Mouse (Mus musculus) embryonic facial prominence, embryonic 13.5 days (tissue): ENCODE measurements at regions not wholly inside any gene's neighbourhood (a gene's known extent, or its start where the extent isn't known, plus 50 kb on each side); places are given as distances from the start of the nearest gene placed in this dataset.
A peak's percentile ranks its signal among the peaks of the same experiment; 100 is the strongest.
"Not testable (repeated sequence)": the region's sequence is repeated elsewhere in the genome, so short reads cannot be mapped to it uniquely, and the experiment has no call there.

Source experiments
- ATAC-seq: fragments of 200-750 bp; cut with Nextera tagmentation; 2 replicates; pipeline ENCODE4 v1.8.0; 2017; ENCODE audit warnings: low read depth; ENCODE audit not compliant: insufficient number of reproducible peaks, insufficient read depth, low FRiP score, low TSS enrichment
- H3K27ac ChIP-seq: fragments of 300-500 bp; sonication (generic); 2 replicates; pipeline ENCODE4 v1.5.1; 2015; ENCODE audit warnings: moderate library complexity, mild to moderate bottlenecking, inconsistent platforms
- H3K27me3 ChIP-seq: fragments of 300-500 bp; sonication (generic); 2 replicates; pipeline ENCODE4 v1.6.1; 2015; ENCODE audit warnings: mild to moderate bottlenecking, inconsistent platforms
- H3K36me3 ChIP-seq: fragments of 300-500 bp; sonication (generic); 2 replicates; pipeline ENCODE4 v1.6.1; 2015; ENCODE audit warnings: mild to moderate bottlenecking, inconsistent platforms
- H3K4me1 ChIP-seq: fragments of 300-500 bp; sonication (generic); 2 replicates; pipeline ENCODE4 v1.6.1; 2015; ENCODE audit warnings: inconsistent platforms
- H3K4me2 ChIP-seq: fragments of 300-500 bp; sonication (generic); 2 replicates; pipeline ENCODE4 v1.6.1; 2015; ENCODE audit warnings: moderate library complexity, mild to moderate bottlenecking, inconsistent platforms
- H3K4me3 ChIP-seq: fragments of 300-500 bp; sonication (generic); 2 replicates; pipeline ENCODE4 v1.5.1; 2015; ENCODE audit warnings: mild to moderate bottlenecking, inconsistent platforms
- H3K9ac ChIP-seq: fragments of 300-500 bp; sonication (generic); 2 replicates; pipeline ENCODE4 v1.6.1; 2015; ENCODE audit warnings: mild to moderate bottlenecking, inconsistent platforms
- H3K9me3 ChIP-seq: fragments of 300-500 bp; sonication (generic); 2 replicates; pipeline ENCODE4 v1.6.1; 2016; ENCODE audit warnings: inconsistent platforms
- WGBS: fragments of 180-500 bp; shearing (Covaris S2); methylation state at CpG from one replicate; pipeline ENCODE4 v1.1.7; 2015; ENCODE audit warnings: mixed read lengths; 5-methylcytosine and 5-hydroxymethylcytosine counted together

- Histone ChIP-seq H3K9me3 (no peaks in the 10 kb centered on the region), H3K27me3 (no peaks in the 10 kb centered on the region), H3K4me3 (no peak overlapping the region), H3K27ac (no peak overlapping the region), H3K9ac (no peak overlapping the region), H3K4me1 (no peaks in the 10 kb centered on the region), H3K36me3 (no peaks in the 10 kb centered on the region), H3K4me2 (no peak overlapping the region)
- 68% methylated on average over 3 of the region's 3 CpGs for WGBS
- no peak for ATAC-seq
These were observed 159.3 kb upstream of the Got2 start for GRCm38 (mm10) chr8:96047686-96048085.

DNA sequence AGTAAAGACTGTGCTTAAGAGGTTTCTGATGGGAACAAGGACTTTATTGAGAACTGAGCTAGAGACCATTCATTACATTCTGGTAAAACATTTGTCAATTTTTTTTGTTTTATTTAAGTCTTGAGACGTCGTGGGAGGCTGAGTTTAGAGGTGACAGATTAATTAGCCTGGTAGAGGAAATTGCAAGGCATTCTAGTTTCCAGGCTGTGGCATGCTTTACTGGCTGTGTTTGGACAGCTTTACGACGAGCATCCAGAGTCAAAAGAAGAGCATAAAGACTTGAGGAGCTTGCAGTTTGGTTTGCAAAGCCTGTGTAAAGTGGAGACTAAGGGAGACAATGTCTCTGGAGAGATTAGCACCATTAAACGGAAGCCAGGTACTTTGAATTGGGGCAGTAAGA is 154.0 kb upstream of the Got2 start:
- WGBS, result 64% methylated on average over 5 of the region's 5 CpGs
- H3K9me3 ChIP-seq, result no peaks in the 10 kb centered on the region
- no peak overlapping the region for H3K4me2 ChIP-seq
- H3K4me3 ChIP-seq, result no peak overlapping the region
- no peak for ATAC-seq
- no peaks in the 10 kb centered on the region for H3K36me3 ChIP-seq
- no peaks in the 10 kb centered on the region for H3K27me3 ChIP-seq
- 0 out of 2 replicates have a peak, but pooled peaks cover 3% of the 10 kb centered on the region for H3K4me1 ChIP-seq
- H3K27ac ChIP-seq, result no peak overlapping the region
- no peak overlapping the region for H3K9ac ChIP-seq

DNA sequence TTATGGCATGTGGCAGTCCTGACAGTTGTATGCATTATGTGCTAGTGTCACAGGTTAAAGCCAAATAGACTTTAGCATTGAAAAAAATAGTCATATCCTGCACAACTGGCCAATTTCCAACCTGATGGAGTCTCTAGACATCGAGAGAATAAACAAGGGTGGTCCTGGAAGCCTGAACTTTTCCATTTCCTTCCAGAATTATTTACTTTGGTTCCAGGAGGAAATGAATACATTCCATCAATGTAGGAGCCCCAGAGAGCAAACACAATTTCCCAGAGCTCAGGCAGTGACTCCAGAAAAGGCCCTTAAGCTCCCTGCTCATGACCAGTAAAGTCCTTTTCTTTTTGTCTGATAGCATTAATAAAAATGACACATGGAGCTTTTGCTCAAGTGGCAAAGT is 151.9 kb upstream of the Got2 start:
- H3K27ac ChIP-seq, result no peak overlapping the region
- H3K27me3 ChIP-seq, result no peaks in the 10 kb centered on the region
- WGBS, result 48% methylated on average over 1 of the region's 1 CpGs
- 0 out of 2 replicates have a peak, but pooled peaks cover 3% of the 10 kb centered on the region for H3K4me1 ChIP-seq
- no peak overlapping the region for H3K9ac ChIP-seq
- no peak overlapping the region for H3K4me2 ChIP-seq
- no peak overlapping the region for H3K4me3 ChIP-seq
- H3K36me3 ChIP-seq, result no peaks in the 10 kb centered on the region
- ATAC-seq, result no peak
- no peaks in the 10 kb centered on the region for H3K9me3 ChIP-seq

DNA sequence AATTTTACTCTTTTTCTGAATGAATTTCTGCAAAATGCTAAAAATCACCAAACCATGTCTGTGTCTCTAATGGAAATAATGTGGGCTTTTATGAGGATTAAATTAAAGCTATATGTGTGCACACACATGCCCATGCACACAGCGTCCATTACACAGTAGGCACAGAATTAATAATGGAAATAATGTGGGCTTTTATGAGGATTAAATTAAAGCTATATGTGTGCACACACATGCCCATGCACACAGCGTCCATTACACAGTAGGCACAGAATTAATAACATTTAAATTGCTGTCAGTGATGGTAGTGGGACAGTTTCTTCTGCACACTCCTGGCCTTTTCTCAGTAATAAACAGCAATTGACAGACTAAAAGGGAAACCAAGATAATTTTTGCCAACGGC is 130.4 kb upstream of the Got2 start:
- not testable (repeated sequence) for H3K4me2 ChIP-seq, H3K36me3 ChIP-seq, H3K4me1 ChIP-seq, H3K27me3 ChIP-seq, H3K27ac ChIP-seq, ATAC-seq, H3K9ac ChIP-seq, H3K9me3 ChIP-seq, H3K4me3 ChIP-seq
- WGBS, result 75% methylated on average over 3 of the region's 3 CpGs

GRCm38 (mm10) chr8:96012002-96012401 is 123.7 kb upstream of the Got2 start:
- no peak overlapping the region for H3K27ac ChIP-seq
- no peak overlapping the region for H3K4me2 ChIP-seq
- no peak overlapping the region for H3K9ac ChIP-seq
- ATAC-seq, result no peak
- no peaks in the 10 kb centered on the region for H3K36me3 ChIP-seq
- no peak overlapping the region for H3K4me3 ChIP-seq
- no peaks in the 10 kb centered on the region for H3K9me3 ChIP-seq
- no peaks in the 10 kb centered on the region for H3K4me1 ChIP-seq
- no peaks in the 10 kb centered on the region for H3K27me3 ChIP-seq
- 85% methylated on average over 1 of the region's 1 CpGs for WGBS

DNA sequence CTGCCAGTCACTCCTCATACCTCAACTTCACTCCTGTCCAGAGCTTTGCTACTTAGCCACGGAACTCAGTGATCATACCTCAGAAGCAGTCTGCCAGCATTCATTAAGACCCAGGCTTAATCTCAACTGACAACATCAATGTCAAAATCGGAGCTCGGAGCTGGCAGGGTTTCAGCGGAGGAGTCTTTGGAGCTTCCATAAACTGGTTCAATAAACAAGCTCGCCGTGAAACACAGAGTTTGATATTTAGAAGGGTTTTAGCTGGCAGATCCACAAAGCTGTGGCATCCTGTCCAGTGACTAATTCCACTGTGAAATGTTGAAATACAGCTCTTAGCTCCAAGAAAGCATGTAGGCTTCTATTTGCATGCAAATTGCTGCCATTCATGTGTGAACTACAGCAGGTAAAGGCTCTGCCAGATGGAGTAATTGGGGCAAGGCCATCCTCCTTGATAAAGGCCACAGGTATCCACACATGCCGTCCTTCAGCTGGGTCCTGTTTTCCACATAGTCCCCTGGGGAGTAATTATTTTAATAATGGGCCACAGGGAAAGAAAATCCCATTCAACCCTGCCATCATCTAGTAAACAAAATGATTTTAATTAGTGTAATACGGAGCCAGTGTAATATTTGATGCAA is 103.6 kb upstream of the Got2 start:
- Histone ChIP-seq H3K27ac (no peak overlapping the region), H3K4me2 (no peak overlapping the region), H3K36me3 (no peaks in the 10 kb centered on the region), H3K4me3 (no peak overlapping the region), H3K9me3 (no peaks in the 10 kb centered on the region), H3K27me3 (peaks cover 5% of the 10 kb centered on the region; the same call in 1 of the 2 replicates), H3K9ac (no peak overlapping the region), H3K4me1 (no peaks in the 10 kb centered on the region)
- WGBS, result 68% methylated on average over 8 of the region's 8 CpGs
- no peak for ATAC-seq

GRCm38 (mm10) chr8:95988616-95989380 is 100.5 kb upstream of the Got2 start:
- Histone ChIP-seq H3K9me3 (no peaks in the 10 kb centered on the region), H3K9ac (no peak overlapping the region), H3K36me3 (no peaks in the 10 kb centered on the region), H3K4me1 (no peaks in the 10 kb centered on the region), H3K27ac (no peak overlapping the region), H3K27me3 (peaks cover 6% of the 10 kb centered on the region; the same call in 1 of the 2 replicates), H3K4me2 (no peak overlapping the region), H3K4me3 (no peak overlapping the region)
- no peak for ATAC-seq
- WGBS, result 88% methylated on average over 4 of the region's 4 CpGs

DNA sequence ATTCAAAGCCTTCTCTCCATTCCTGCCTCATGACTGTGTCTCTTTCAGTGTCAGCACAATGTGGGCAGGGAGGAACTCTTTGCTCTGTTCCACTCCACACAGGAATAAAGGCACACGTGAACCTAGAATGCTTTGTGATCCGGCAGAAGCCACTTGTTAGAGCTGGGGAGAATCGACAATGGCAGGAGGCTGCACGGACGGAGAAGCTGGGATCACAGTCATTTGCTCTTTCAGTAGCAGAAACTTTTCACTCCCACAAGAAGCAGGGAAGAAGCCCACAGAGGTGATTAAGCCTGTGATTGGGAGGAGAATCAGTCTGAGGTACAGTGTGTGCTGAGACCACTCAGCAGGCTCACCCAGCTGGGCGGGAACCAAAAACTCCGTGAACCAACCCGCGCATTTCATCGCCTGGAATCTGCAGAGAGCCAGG is 98.7 kb upstream of the Got2 start:
- Histone ChIP-seq H3K4me3 (peak overlapping the region; percentile 20), H3K9me3 (no peaks in the 10 kb centered on the region), H3K9ac (0 out of 2 replicates have a peak overlapping the region, but pooled peaks have one; percentile 49), H3K4me1 (no peaks in the 10 kb centered on the region), H3K36me3 (no peaks in the 10 kb centered on the region), H3K27me3 (peaks cover 6% of the 10 kb centered on the region; the same call in 1 of the 2 replicates), H3K27ac (no peak overlapping the region), H3K4me2 (peak overlapping the region; percentile 51)
- ATAC-seq, result no peak
- WGBS, result 13% methylated on average over 10 of the region's 10 CpGs

- Histone ChIP-seq H3K4me2 (no peak overlapping the region), H3K36me3 (no peaks in the 10 kb centered on the region), H3K27me3 (peaks cover 6% of the 10 kb centered on the region; the same call in 1 of the 2 replicates), H3K9ac (no peak overlapping the region), H3K4me1 (no peaks in the 10 kb centered on the region), H3K27ac (no peak overlapping the region), H3K9me3 (no peaks in the 10 kb centered on the region), H3K4me3 (no peak overlapping the region)
- no peak for ATAC-seq
- 60% methylated on average over 3 of the region's 3 CpGs for WGBS
These were observed 98.1 kb upstream of the Got2 start for GRCm38 (mm10) chr8:95986410-95986809.

- H3K4me2 ChIP-seq, result no peak overlapping the region
- H3K27ac ChIP-seq, result no peak overlapping the region
- H3K36me3 ChIP-seq, result no peaks in the 10 kb centered on the region
- H3K4me1 ChIP-seq, result no peaks in the 10 kb centered on the region
- 48% methylated on average over 2 of the region's 2 CpGs for WGBS
- H3K9ac ChIP-seq, result no peak overlapping the region
- H3K27me3 ChIP-seq, result peaks cover 10% of the 10 kb centered on the region; the same call in 1 of the 2 replicates
- no peaks in the 10 kb centered on the region for H3K9me3 ChIP-seq
- no peak for ATAC-seq
- no peak overlapping the region for H3K4me3 ChIP-seq
These were observed 95.3 kb upstream of the Got2 start for GRCm38 (mm10) chr8:95983690-95984089.

DNA sequence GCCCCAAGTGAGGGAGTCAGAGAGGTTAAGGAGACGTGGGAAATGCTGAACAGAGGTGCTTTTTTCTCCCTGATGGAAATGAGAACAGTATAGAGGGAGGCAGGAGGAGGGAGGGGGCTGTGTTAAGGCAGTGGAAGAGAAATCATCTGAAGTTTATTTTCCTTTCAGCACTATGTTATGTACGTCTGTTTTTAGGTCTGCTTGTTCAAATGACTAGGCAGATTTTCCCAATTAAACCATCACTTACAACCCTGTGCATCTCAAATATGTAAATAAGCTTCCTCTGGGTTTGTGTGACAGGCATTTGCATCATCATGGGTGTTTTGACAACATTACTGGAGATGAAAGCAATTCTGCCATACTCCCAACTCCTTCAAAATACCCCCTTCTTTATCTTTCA is 92.1 kb upstream of the Got2 start:
- no peak overlapping the region for H3K4me3 ChIP-seq
- H3K4me1 ChIP-seq, result no peaks in the 10 kb centered on the region
- no peak overlapping the region for H3K4me2 ChIP-seq
- no peak overlapping the region for H3K27ac ChIP-seq
- WGBS, result 9% methylated on average over 2 of the region's 2 CpGs
- ATAC-seq, result no peak
- H3K27me3 ChIP-seq, result 0 out of 2 replicates have a peak, but pooled peaks cover 4% of the 10 kb centered on the region
- no peaks in the 10 kb centered on the region for H3K9me3 ChIP-seq
- no peak overlapping the region for H3K9ac ChIP-seq
- H3K36me3 ChIP-seq, result no peaks in the 10 kb centered on the region

DNA sequence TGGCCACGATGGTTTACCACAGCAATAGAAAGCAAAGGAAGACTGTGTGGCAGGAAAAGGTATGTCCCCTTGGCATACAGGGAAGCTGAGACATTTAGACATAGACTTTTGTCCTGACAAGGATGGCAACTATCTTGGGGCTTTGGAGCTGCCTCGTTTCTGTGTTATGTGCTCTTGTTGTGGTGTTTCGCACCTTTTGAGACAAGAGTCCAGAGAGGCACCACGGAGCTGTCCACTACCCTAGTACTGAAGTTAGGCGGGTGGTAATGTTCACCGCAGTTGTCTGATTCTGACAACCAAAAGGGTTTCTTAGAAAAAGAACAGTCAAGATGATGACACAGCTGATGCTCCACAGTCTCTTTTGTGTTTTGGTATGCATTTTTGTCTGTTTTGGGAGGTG is 90.9 kb upstream of the Got2 start:
- no peaks in the 10 kb centered on the region for H3K9me3 ChIP-seq
- H3K9ac ChIP-seq, result no peak overlapping the region
- H3K27ac ChIP-seq, result no peak overlapping the region
- H3K4me2 ChIP-seq, result no peak overlapping the region
- 0 out of 2 replicates have a peak, but pooled peaks cover 4% of the 10 kb centered on the region for H3K27me3 ChIP-seq
- WGBS, result 49% methylated on average over 6 of the region's 6 CpGs
- no peak overlapping the region for H3K4me3 ChIP-seq
- peaks cover 2% of the 10 kb centered on the region for H3K4me1 ChIP-seq
- no peaks in the 10 kb centered on the region for H3K36me3 ChIP-seq
- no peak for ATAC-seq
